Mouse (Mus musculus) mature B cell (primary cell): Measurements from ENCODE around the gene Net1.

Experiments
- in situ Hi-C: fragments of 300-500 bp; cut with MboI; formaldehyde crosslinking; loops from 2 replicates; pipeline ENCODE4 v1.14.3; 2019

Net1 gene

DNA sequence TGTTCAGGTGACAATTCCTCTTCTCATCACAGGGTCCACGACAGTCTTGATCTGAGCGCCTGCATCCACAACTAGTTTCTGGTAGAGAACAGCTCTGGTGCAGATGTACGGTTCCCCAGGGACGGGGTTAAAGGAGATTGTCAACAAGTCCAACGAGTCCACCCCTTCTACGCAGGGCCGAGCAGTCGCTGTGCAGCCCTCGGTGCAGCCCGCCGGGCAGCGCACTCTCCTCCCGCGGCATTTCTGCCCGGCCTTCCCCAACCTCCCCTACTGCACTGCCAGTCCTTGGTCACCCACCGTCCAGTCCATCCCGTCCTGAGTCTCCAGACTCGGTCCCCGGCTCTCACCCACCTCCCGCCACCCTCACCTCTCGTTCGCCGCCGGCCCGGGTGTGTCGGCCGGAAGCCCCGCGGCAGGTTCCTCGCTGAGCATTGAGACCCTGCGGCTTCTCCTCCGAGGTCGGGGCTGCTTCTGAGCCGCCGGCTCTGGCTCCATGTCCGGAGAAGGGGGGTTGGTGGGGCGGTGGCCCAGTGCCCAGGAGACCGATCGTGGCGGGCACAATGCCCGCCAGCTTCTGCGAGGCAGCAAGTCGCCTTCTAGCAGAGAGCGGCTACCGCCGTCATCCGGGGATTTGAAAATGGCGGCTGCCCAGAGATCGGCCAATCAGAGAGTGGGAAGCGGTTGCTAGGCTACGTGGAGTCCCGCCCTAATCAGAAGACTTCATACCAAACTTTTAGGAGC lies at the start of gene Net1, which contains the start of gene Tubal3:
Gene Net1 (minus strand): TSS at position 650 of the 741 bp plus-strand sequence.
Gene Tubal3 (plus strand): TSS at position 704 of the 741 bp plus-strand sequence.
- in situ Hi-C loops = no loop called here

DNA sequence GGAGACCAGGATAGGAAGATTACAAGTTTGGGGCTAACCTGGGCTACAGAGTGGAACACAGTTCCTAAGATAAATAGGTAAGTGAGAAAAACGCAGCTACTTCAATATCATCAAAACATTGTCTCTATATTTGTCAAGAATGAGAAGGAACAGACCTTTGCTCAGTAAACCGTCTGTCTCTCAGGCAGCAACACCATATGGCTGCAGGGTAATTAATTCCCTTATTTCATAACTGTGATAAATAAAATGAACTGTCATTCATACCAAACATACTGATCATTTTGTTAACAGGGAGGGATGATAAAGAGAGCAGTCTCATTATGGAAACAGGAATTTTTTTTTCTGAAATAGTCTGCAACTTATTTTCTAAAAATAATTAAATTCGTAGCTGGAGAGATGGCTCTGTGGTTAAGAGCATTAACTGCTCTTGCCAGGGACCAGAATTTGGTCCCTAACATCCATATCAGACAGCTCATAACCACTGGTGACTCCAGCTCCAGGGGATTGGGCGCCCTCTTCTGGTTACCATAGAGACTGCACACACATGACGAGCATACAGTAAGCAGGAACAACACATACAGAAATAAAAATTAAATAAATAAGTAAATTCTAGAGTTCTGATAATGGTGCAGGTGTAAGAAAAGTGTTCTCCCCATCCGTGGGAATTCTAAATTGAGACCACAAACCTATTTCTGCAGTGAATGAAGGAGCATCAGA lies 33.3 kb upstream of the Net1 start:
- in situ Hi-C loops = no loop called here

GRCm38 (mm10) chr13:3949477-3949876 lies 31.5 kb upstream of the Net1 start:
- in situ Hi-C loops = no loop called here

- in situ Hi-C loops = no loop called here
Observed at GRCm38 (mm10) chr13:3947267-3947666, 29.2 kb upstream of the Net1 start.

- in situ Hi-C loops = no loop called here
Observed at GRCm38 (mm10) chr13:3945249-3945648, 27.2 kb upstream of the Net1 start, which contains the start of gene Ucn3. Gene Ucn3 (minus strand): TSS chr13:3945349.

DNA sequence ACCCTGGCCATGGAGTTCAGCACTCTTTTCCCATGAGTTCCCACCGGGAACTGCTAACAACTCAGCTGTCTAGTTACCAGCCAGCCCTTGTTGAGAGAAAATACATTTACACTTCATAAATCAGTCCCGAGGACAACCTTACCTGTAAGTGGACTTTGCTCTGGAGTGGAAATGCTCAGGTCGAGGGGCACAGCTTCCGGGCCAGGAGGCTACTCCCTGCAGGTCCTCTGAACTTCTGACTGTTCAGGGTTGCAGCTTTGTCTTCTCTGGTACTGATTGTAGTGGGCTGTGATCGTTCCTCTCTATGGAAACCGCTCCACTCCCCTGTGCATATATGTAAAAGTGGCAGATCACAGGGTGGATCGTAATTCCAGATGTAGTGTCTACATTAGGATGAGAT lies 26.7 kb upstream of the Net1 start:
- in situ Hi-C loops = no loop called here

DNA sequence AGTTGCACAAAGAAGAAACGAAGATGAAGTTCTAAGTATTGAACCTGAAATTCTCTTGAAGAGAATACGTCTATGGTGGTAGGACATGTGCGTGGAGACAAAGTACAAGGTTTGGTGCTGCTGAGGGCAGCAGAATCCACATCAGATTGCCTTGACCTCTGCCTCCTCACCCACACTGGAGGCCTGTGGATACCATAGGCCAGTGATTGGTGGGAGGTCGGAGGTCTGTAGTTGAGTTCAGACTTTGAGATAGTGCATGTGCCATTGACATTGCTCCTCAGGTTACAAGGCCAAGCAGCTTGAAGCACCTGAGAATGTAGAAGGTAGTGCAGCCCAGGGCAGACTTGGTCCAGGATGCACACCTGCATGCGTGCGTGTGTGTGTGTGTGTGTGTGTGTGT lies 8.0 kb upstream of the Net1 start:
- in situ Hi-C loops = no loop called here

- in situ Hi-C loops = no loop called here
Observed at GRCm38 (mm10) chr13:3925632-3926031, 7.6 kb upstream of the Net1 start.

DNA sequence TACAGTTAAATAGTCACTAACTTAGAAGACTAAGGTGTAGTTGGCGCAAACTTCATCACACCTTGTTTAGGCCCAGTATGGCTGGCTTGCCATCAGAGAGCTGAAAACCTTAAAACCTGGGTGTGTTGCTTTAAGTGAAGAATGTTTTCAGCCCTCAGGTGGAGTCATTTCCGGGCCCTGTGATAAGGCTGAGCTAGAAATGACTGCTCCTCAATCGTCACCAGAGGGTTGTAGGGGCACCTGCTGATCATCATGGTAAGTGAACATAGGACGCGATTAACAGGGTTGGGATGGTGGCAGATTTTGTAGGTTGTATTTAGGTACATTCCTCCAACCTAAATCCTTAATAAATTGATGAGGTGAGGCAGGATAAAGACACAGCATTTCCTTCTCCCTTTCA lies 6.5 kb upstream of the Net1 start:
- in situ Hi-C loops = no loop called here

GRCm38 (mm10) chr13:3913504-3913903 lies 4.5 kb downstream of the Net1 start:
- in situ Hi-C loops = no loop called here

GRCm38 (mm10) chr13:3910356-3910755 lies 7.7 kb downstream of the Net1 start:
- in situ Hi-C loops = no loop called here

DNA sequence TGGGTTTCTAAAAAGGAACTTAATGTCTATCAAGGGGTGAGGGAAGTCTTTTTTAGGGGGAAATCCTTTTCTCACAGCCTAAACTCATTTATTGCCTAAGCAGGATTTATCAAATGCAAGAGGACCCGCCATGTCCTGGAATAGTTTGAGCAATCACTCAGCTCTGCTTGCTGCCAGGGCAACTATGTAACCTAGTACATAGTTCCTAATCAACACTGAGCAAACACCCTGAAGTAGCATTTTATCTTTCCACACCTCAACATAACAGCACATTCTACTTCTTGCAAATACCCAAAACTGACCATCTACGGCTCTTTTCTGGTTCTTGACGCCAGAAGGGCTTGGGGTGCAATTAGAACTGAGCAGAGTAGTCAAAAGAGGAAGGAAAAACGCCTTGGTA lies 9.8 kb downstream of the Net1 start:
- in situ Hi-C loops = no loop called here

GRCm38 (mm10) chr13:3907151-3907696 lies 10.8 kb downstream of the Net1 start:
- in situ Hi-C loops = no loop called here

DNA sequence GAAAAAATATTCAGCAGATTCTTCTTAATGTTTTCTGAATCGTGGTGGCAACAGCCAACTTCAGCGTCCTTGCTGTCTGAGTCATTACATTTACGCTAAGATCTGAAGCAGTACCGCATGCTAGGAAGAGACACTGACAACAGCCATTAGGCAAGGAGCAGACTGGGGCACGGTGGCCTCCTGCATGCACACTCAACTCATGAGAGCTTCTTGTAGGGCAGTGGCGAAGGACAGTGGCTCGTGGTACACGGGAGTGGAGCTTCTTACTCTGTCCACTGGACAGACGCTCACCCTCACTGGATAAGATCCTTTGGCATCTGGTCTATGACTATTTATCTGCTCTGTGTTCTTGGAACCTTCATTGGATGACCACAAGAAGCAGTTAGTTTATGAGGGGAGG lies 18.7 kb downstream of the Net1 start:
- in situ Hi-C loops = loop anchor here (5.0 to 25.0 kb wide), 2 partner anchors 232 to 487 kb away; no protein-coding TSS in a partner anchor

GRCm38 (mm10) chr13:3898202-3898601 lies 19.8 kb downstream of the Net1 start:
- in situ Hi-C loops = loop anchor here (5.0 to 25.0 kb wide), 2 partner anchors 231 to 486 kb away; no protein-coding TSS in a partner anchor

DNA sequence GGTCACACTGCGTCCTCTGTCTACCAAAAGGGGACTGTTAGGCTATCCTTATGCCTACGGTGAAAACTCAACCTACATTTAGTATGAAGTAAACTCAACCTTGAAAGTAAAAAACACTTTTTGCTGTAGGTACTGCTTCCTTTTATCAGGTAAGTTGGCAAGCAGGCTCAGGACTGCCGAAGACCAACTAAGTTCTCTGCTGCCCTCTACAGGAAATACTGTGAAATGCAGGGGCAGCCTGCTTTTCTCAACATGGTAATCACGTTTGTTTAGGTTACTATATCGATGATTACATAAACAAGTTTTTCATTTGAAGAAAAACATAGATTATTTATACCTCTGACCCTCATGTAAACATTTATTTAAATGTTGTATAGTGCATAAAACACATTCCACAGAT lies 21.1 kb downstream of the Net1 start:
- in situ Hi-C loops = loop anchor here (5.0 to 25.0 kb wide), 2 partner anchors 230 to 485 kb away; no protein-coding TSS in a partner anchor

- in situ Hi-C loops = loop anchor here (5.0 to 25.0 kb wide), 2 partner anchors 229 to 484 kb away; no protein-coding TSS in a partner anchor
Observed at GRCm38 (mm10) chr13:3896032-3896431, 22.0 kb downstream of the Net1 start.

DNA sequence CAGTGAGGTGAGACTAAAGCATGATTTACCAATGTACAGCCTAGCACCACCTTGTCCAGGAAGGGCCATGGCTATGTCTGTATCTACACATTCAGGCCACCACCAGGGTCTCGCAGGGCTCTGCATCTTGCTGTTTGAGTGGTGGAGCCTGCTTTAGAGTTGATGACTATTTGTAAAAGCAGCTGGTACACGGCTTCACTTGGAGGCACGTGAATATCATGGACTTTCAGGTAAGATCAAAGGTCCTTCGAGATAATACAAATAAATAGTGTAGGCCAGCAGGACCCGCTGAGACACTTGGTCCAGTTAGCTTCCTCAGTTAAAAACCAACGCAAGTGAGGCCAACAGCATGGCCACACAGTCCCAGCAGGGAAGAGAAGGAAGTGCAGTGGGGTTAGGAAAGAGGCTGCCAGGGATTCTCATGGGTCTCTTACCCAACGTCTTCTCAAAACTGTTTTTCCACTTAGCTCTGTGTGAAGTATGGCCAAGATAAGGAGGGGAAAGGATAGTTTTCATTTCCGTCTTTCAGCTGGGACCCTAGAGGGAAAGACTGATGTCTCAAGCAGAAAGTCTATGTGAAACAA lies 22.5 kb downstream of the Net1 start:
- in situ Hi-C loops = loop anchor here (5.0 to 25.0 kb wide), 2 partner anchors 228 to 483 kb away; no protein-coding TSS in a partner anchor

DNA sequence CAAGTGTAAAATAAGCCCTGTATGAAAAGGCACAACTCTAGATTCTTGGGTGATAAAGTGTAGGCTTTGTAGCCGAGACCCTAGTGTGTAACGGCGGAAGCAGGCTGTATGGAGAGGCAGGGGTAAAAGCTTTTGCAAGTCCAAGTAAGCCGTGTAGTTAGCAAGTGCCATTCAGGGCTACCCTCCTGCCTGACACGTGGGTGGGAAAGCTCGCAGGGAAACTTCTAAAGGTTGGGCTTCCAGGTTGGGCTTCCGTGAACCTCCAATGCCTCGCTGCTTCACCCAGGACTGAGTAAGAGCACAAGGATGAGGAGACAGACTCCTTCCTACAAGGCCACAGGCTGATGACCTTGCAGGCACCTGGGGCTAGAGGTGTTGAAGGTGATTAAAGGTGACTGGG lies 23.5 kb downstream of the Net1 start:
- in situ Hi-C loops = loop anchor here (25.0 kb wide), 1 partner anchor 482 kb away; no protein-coding TSS in a partner anchor

- in situ Hi-C loops = loop anchor here (25.0 kb wide), 1 partner anchor 481 kb away; no protein-coding TSS in a partner anchor
Observed at GRCm38 (mm10) chr13:3893126-3893734, 24.8 kb downstream of the Net1 start.

DNA sequence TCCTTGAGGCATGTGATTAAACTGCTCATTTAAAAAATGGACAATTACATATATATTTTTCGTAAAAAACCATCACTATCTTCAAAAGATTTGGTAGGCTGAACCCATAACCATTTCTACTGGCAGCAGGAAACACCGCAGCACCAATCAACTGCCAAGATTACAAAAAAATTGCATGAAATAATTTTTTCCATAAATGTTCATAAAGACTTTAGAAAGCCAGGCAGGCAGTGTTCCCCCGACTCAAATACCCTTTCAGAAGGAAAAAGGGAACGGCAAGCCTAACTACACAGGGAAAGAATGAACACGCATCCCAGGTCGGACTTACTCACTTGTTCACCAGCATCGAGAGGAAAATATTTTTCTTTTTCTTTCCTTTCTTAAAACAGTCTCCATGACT lies 25.4 kb downstream of the Net1 start:
- in situ Hi-C loops = loop anchor here (25.0 kb wide), 1 partner anchor 480 kb away; no protein-coding TSS in a partner anchor
